7 mouse cellular contexts compared by ENCODE assay signal in the genomic region with DNA sequence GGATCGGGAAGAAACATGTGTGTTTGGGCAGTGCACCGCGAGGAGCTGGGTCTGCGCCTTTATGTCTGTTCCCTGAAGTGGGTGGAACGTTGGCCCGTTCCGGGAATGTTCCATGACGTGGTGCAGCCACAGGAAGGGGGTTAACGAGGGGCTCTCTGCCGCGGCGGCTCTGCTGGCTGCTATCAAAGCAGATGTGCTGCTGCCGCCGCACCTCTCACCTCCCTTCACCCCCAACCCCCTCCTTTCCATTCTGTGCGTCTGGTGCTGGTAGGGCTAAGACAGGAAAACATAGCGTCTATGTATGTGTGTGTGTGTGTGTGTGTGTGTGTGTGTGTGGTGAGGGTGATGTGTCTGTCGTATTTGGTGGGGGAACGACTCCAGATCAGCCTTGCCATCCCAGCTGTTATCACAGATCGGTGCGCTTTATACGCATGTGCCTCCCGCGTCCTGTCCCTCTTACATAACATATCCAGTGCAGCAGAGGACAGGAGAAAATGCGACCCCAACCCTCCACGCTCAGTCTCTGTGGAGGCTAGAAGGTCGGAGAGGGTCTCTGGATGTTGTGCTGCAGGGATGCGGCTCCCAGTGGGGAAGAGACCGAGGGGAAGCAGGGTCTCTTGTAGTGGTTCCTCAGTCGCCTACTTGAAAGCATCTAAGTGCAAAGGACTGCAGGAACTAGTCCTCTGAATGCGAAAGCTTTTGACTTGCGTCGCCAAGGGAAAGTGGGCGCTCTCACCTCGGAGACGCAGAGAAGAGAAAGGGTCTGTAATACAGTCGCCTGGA. TPM values are rescaled to one million over a fixed set of nuclear protein-coding genes. Genes with fewer than 3 reads are reported as not detected.
DNase-seq lines count a peak whose midpoint lies in the region; ATAC-seq and TF ChIP-seq lines count a peak whose summit lies in the region.

No protein-coding gene starts in this region.

- WGBS in embryonic facial prominence, embryonic 13.5 days, result under 1% methylated on average over 36 of the region's 36 CpGs
- under 1% methylated on average over 36 of the region's 36 CpGs for WGBS in heart, embryonic 10.5 days
- under 1% methylated on average over 36 of the region's 36 CpGs for WGBS in kidney, embryonic 14.5 days
- WGBS in limb, embryonic 14.5 days, result 0% methylated on average over 34 of the region's 36 CpGs
- WGBS in midbrain, embryonic 15.5 days, result under 1% methylated on average over 35 of the region's 36 CpGs

- peaks cover 11% of the 10 kb centered on the region for H3K27me3 ChIP-seq in embryonic facial prominence, embryonic 13.5 days
- 0 out of 2 replicates have a peak, but pooled peaks cover 5% of the 10 kb centered on the region for H3K27me3 ChIP-seq in heart, embryonic 10.5 days (ENCODE audit: insufficient read depth, poor library complexity, severe bottlenecking)
- H3K27me3 ChIP-seq in kidney, embryonic 14.5 days (ENCODE audit: control insufficient read depth, insufficient read depth, low read length), result no peaks in the 10 kb centered on the region
- peaks cover 11% of the 10 kb centered on the region for H3K27me3 ChIP-seq in limb, embryonic 14.5 days (ENCODE audit: control insufficient read depth, insufficient read depth, low read length)
- no peaks in the 10 kb centered on the region for H3K27me3 ChIP-seq in midbrain, embryonic 15.5 days (replicated peaks)

- peak overlapping the region; percentile 99 for H3K4me2 ChIP-seq in embryonic facial prominence, embryonic 13.5 days
- H3K4me2 ChIP-seq in kidney, embryonic 14.5 days (replicated peaks; ENCODE audit: low read depth, low read length), result peak overlapping the region; percentile 94
- H3K4me2 ChIP-seq in limb, embryonic 14.5 days (replicated peaks; ENCODE audit: low read depth, low read length, severe bottlenecking), result peak overlapping the region; percentile 99
- H3K4me2 ChIP-seq in midbrain, embryonic 15.5 days, result peak overlapping the region; percentile 99

- peak overlapping the region; percentile 96 for H3K27ac ChIP-seq in embryonic facial prominence, embryonic 13.5 days
- peak overlapping the region; percentile 99 for H3K27ac ChIP-seq in heart, embryonic 10.5 days
- H3K27ac ChIP-seq in kidney, embryonic 14.5 days (ENCODE audit: low read depth, low read length), result peak overlapping the region; percentile 93
- H3K27ac ChIP-seq in limb, embryonic 14.5 days (replicated peaks; ENCODE audit: low read depth, low read length), result peak overlapping the region; percentile 94
- peak overlapping the region; percentile 99 for H3K27ac ChIP-seq in midbrain, embryonic 15.5 days

- ATAC-seq in embryonic facial prominence, embryonic 13.5 days (ENCODE audit: insufficient number of reproducible peaks, insufficient read depth, low FRiP score, low TSS enrichment, low read depth), result peak; percentile 74
- ATAC-seq in kidney, embryonic 14.5 days (ENCODE audit: low FRiP score, low TSS enrichment), result peak; percentile 33
- ATAC-seq in limb, embryonic 14.5 days (ENCODE audit: low FRiP score, low read depth), result peak; percentile 64
- peak; percentile 86 for ATAC-seq in midbrain, embryonic 15.5 days (replicated peaks)

- H3K4me3 ChIP-seq in embryonic facial prominence, embryonic 13.5 days, result peak overlapping the region; percentile 78
- peak overlapping the region; percentile 87 for H3K4me3 ChIP-seq in heart, embryonic 10.5 days
- peak overlapping the region; percentile 77 for H3K4me3 ChIP-seq in kidney, embryonic 14.5 days (ENCODE audit: low read length)
- peak overlapping the region; percentile 64 for H3K4me3 ChIP-seq in limb, embryonic 14.5 days (replicated peaks; ENCODE audit: low read length)
- peak overlapping the region; percentile 87 for H3K4me3 ChIP-seq in midbrain, embryonic 15.5 days

- 0 out of 2 replicates have a peak, but pooled peaks have one; percentile 15 for TF ChIP-seq POLR2A in limb, embryonic 14.5 days (IDR thresholded peaks at IDR 0.05; ENCODE audit: borderline replicate concordance, extremely low read depth, insufficient read depth, insufficient read length)

- H3K36me3 ChIP-seq in embryonic facial prominence, embryonic 13.5 days, result no peaks in the 10 kb centered on the region
- H3K36me3 ChIP-seq in heart, embryonic 10.5 days, result no peaks in the 10 kb centered on the region
- H3K36me3 ChIP-seq in kidney, embryonic 14.5 days (ENCODE audit: control insufficient read depth, insufficient read depth, low read length), result no peaks in the 10 kb centered on the region
- no peaks in the 10 kb centered on the region for H3K36me3 ChIP-seq in limb, embryonic 14.5 days (ENCODE audit: control insufficient read depth, insufficient read depth, low read length)
- H3K36me3 ChIP-seq in midbrain, embryonic 15.5 days (replicated peaks), result no peaks in the 10 kb centered on the region

- peaks cover 6% of the 10 kb centered on the region for H3K4me1 ChIP-seq in embryonic facial prominence, embryonic 13.5 days
- peaks cover 8% of the 10 kb centered on the region; the same call in 1 of the 2 replicates for H3K4me1 ChIP-seq in heart, embryonic 10.5 days
- H3K4me1 ChIP-seq in kidney, embryonic 14.5 days (ENCODE audit: control insufficient read depth, insufficient read depth, low read length), result peaks cover 4% of the 10 kb centered on the region; the same call in 1 of the 2 replicates
- H3K4me1 ChIP-seq in limb, embryonic 14.5 days (ENCODE audit: control insufficient read depth, insufficient read depth, low read length), result 0 out of 2 replicates have a peak, but pooled peaks cover 10% of the 10 kb centered on the region
- peaks cover 9% of the 10 kb centered on the region for H3K4me1 ChIP-seq in midbrain, embryonic 15.5 days

- peak overlapping the region; percentile 87 for H3K9ac ChIP-seq in embryonic facial prominence, embryonic 13.5 days
- H3K9ac ChIP-seq in kidney, embryonic 14.5 days (ENCODE audit: low read depth, low read length), result peak overlapping the region; percentile 81
- H3K9ac ChIP-seq in limb, embryonic 14.5 days (ENCODE audit: low read depth, low read length, severe bottlenecking), result peak overlapping the region; percentile 85
- H3K9ac ChIP-seq in midbrain, embryonic 15.5 days, result peak overlapping the region; percentile 92

- no peaks in the 10 kb centered on the region for H3K9me3 ChIP-seq in embryonic facial prominence, embryonic 13.5 days
- H3K9me3 ChIP-seq in heart, embryonic 10.5 days, result no peaks in the 10 kb centered on the region
- no peaks in the 10 kb centered on the region for H3K9me3 ChIP-seq in kidney, embryonic 14.5 days (ENCODE audit: control insufficient read depth, low read length)
- no peaks in the 10 kb centered on the region for H3K9me3 ChIP-seq in limb, embryonic 14.5 days (ENCODE audit: control insufficient read depth, low read length)
- H3K9me3 ChIP-seq in midbrain, embryonic 15.5 days, result no peaks in the 10 kb centered on the region

- peak; percentile 86 to 87 for DNase-seq in adrenal gland, postnatal 36 days
- peak; percentile 93 for DNase-seq in heart, embryonic 10.5 days (ENCODE audit: low spot score)
- peak; percentile 84 for DNase-seq in limb, embryonic 14.5 days (ENCODE audit: low spot score)
- peak; percentile 67 to 72 for DNase-seq in spleen, adult 18-20 months

RNA-seq across cellular contexts. Expression of gene Hivep2, which starts 1.8 kb away (rescaled TPM):
- 10 to 100 TPM; 33.7 to 35.1 TPM for total RNA-seq in adrenal gland, postnatal 36 days (2021)
- 7.3 and 7.7 TPM in 2 replicates for polyA plus RNA-seq in embryonic facial prominence, embryonic 13.5 days (2015; fragmentation: Nextera tagmentation; extraction: Ambion mirVana)
- polyA plus RNA-seq in heart, embryonic 10.5 days (2016; fragmentation: Nextera tagmentation; extraction: Ambion mirVana), result 3.4 and 4.1 TPM in 2 replicates
- 6.1 and 7.9 TPM in 2 replicates for polyA plus RNA-seq in kidney, embryonic 14.5 days (2014; fragmentation: Nextera tagmentation; extraction: Ambion mirVana)
- polyA plus RNA-seq in limb, embryonic 14.5 days (2012; rRNA removed), result 11.5 and 12.1 TPM in 2 replicates
- polyA plus RNA-seq in limb, embryonic 14.5 days (2014; fragmentation: Nextera tagmentation; extraction: Ambion mirVana), result 11.7 and 12.9 TPM in 2 replicates
- polyA plus RNA-seq in midbrain, embryonic 15.5 days (2015; fragmentation: Nextera tagmentation; extraction: Ambion mirVana), result 10.6 and 12.0 TPM in 2 replicates

Comparison
In these comparisons a context has a peak if more than half of its experiments do, and no peak if none do; other contexts are left out.
1. Peak in every context shown above with its lines: DNase-seq, ATAC-seq, H3K4me3 ChIP-seq and H3K27ac ChIP-seq.
2. ATAC-seq: peak in every context shown above with its lines; median percentile 86 in midbrain, embryonic 15.5 days; 74 in embryonic facial prominence, embryonic 13.5 days; 64 in limb, embryonic 14.5 days; 33 in kidney, embryonic 14.5 days.